Mouse (Mus musculus) liver, postnatal 0 days (tissue): ENCODE data around the gene Tef.

Experiments used
- CTCF ChIP-seq: sonication (generic); IDR thresholded peaks from 2 replicates; pipeline ENCODE4 v1.5.1; 2016; ENCODE audit warnings: antibody characterized with exemption, low read depth
- EP300 ChIP-seq: IDR thresholded peaks from 2 replicates; pipeline ENCODE4 v1.6.1; 2016; ENCODE audit warnings: antibody characterized with exemption, low read depth, mild to moderate bottlenecking

GRCm38 (mm10) chr15:81838554-81839235 lies 36.5 kb downstream of the Tef start:
- no peak for TF ChIP-seq CTCF
- TF ChIP-seq EP300 = no peak
